Mouse (Mus musculus) stomach, postnatal 0 days (tissue): ENCODE data around the gene 3110021N24Rik.

ENCODE experiments used
- CTCF ChIP-seq: IDR thresholded peaks from 2 replicates; pipeline ENCODE4 v1.5.1; 2016; ENCODE audit warnings: antibody characterized with exemption, low read depth, mild to moderate bottlenecking, moderate library complexity
- EP300 ChIP-seq: optimal IDR thresholded peaks from 2 replicates; pipeline ENCODE3; 2016; ENCODE audit warnings: antibody characterized with exemption

DNA sequence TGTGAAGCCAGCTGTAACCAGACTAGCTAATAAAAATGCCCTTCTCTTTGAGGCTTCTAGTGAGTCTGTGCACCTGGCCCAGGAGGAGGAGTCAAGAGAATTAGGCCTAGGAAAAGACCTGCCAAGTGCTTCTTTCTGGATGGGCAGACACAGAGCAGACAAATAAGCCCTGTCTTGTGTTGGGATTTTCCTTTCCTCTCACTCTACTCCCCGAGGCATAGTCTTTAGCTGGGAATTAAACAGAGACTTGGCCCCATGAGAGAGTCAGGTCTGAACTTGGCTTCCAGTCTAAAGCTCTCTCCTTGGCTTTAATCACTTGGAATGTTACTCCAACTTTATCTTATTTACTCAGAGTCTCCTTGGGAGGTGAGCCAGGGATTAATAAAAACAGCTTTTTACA lies 74.5 kb downstream of the 3110021N24Rik start:
- TF ChIP-seq CTCF (no peak), EP300 (no peak)
